Mouse (Mus musculus) kidney, adult 2 months (tissue): ENCODE data around the gene Hoxd10.

ENCODE experiments used
- CTCF ChIP-seq: fragments of 200-500 bp; conservative IDR thresholded peaks from 2 replicates; pipeline ENCODE4 v1.5.1; 2011; ENCODE audit warnings: low read depth, mild to moderate bottlenecking, control low read depth, low read length, moderate library complexity, mixed read lengths; ENCODE audit not compliant: insufficient read depth, insufficient read length
- POLR2A ChIP-seq: fragments of 200-500 bp; IDR thresholded peaks from one replicate; pipeline ENCODE4 v1.6.1; 2011; ENCODE audit warnings: low read depth, low read length, control low read depth

- TF ChIP-seq CTCF, result no peak
- TF ChIP-seq POLR2A, result no peak
These were observed 49.3 kb upstream of the Hoxd10 start for GRCm38 (mm10) chr2:74642431-74642830.
